Mouse (Mus musculus): Measurements from ENCODE around the gene Krtap10-4. TPM values are rescaled to one million over a fixed set of nuclear protein-coding genes. Genes with fewer than 3 reads are reported as not detected.
"Not testable (repeated sequence)": the region's sequence is repeated elsewhere in the genome, so short reads cannot be mapped to it uniquely, and the experiment has no call there.

The Krtap10-4 gene
- total and polyA plus RNA-seq, 2 experiments from 2014 or later = not detected

DNA sequence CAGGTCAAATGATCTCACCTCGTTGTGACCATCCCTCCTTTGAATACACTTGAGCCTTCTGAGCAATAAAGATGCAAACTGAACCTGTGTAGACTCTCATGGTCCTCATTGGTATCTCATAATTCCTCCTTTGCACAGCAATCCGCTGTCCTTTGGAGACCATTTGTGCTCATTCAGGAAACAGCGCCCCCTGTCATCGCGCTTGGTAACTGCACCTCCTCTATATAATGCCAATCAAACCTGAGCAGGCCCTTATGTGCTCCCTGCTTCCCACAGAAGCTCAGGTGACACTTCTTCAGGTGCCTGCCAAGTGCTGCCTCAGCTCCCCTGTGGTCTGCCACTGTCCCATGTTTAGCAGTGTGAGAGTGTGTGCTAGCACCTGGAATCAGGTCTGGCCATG, 11.4 kb downstream of the Krtap10-4 start:
- TF ChIP-seq CTCF (IDR thresholded peaks at IDR 0.05; ENCODE audit: low read depth) = peak; percentile 72
- DNase-seq (ENCODE audit: low spot score) (peak; percentile 51), ATAC-seq (peak; percentile 48; the same call in 1 of the 2 replicates)
- no peaks in the 10 kb centered on the region for H3K36me3 ChIP-seq (ENCODE audit: insufficient read depth, low read length)
- no peak overlapping the region for H3K4me3 ChIP-seq (ENCODE audit: low read length)
- H3K4me1 ChIP-seq (ENCODE audit: insufficient read depth, low read length) = no peaks in the 10 kb centered on the region
- H3K4me2 ChIP-seq (ENCODE audit: low read depth, low read length) = no peak overlapping the region
- no peak overlapping the region for H3K27ac ChIP-seq
- WGBS = 30% methylated on average over 5 of the region's 5 CpGs
- no peak overlapping the region for H3K9ac ChIP-seq (replicated peaks; ENCODE audit: low read length)
- H3K9me3 ChIP-seq (ENCODE audit: low read length) = no peaks in the 10 kb centered on the region
- H3K27me3 ChIP-seq (ENCODE audit: insufficient read depth, low read length) = no peaks in the 10 kb centered on the region

DNA sequence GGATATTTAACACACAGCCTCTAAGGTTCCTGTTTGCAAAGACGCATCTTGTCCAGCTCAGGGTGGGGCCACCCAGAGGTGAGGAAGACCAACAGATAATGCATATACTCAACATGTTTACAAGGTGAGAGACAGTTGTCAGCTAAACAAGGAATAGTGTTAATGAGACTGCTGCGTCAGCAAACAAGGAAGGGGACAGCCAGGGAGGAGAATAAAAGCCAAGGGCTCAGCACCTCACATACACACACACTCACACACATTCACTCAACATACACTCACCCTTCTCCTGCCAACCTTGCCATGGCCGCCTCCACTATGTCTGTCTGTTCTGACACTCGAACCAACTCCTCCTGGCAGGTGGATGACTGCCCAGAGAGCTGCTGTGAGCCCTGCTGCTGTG, 12.5 kb downstream of the Krtap10-4 start, which contains the start of gene Gm2696:
TSS of gene Gm2696 (plus strand) at position 301 of the 400 bp plus-strand sequence.
- Histone ChIP-seq H3K9me3 (ENCODE audit: low read length) (no peaks in the 10 kb centered on the region), H3K4me2 (ENCODE audit: low read depth, low read length) (no peak within 1 kb of the TSS), H3K27me3 (ENCODE audit: insufficient read depth, low read length) (no peaks in the 10 kb centered on the region), H3K9ac (replicated peaks; ENCODE audit: low read length) (no peak within 1 kb of the TSS), H3K27ac (no peak within 1 kb of the TSS), H3K4me1 (ENCODE audit: insufficient read depth, low read length) (no peaks in the 10 kb centered on the region), H3K36me3 (ENCODE audit: insufficient read depth, low read length) (no peaks in the 10 kb centered on the region), H3K4me3 (ENCODE audit: low read length) (no peak within 1 kb of the TSS)
- DNase-seq (ENCODE audit: low spot score) = no peak
- no peak for ATAC-seq
- 44% methylated on average over 4 of the region's 4 CpGs for WGBS
- TF ChIP-seq CTCF (IDR thresholded peaks at IDR 0.05; ENCODE audit: low read depth) = no peak

DNA sequence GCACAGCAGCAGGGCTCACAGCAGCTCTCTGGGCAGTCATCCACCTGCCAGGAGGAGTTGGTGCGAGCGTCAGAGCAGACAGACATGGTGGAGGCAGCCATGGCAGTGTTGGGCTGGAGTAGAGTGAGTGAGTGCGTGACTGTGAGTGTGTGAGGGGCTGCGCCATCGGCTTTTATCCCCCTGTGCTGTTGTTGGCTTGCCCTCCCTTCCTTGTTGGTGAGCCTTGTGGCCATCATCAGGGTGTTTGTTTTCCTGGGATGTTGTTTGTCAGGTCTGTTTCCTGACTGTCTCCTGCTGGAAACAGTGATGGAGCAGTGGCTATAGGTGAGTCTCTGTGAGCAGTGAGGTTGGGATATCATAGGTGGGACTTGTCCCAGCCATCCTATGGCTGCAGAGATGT, 15.2 kb downstream of the Krtap10-4 start, which contains the start of gene Gm9507:
TSS of gene Gm9507 (minus strand) at position 101 of the 400 bp plus-strand sequence.
- DNase-seq (ENCODE audit: low spot score) (no peak), ATAC-seq (no peak)
- H3K27me3 ChIP-seq (ENCODE audit: insufficient read depth, low read length) = no peaks in the 10 kb centered on the region
- WGBS = 69% methylated on average over 5 of the region's 5 CpGs
- TF ChIP-seq CTCF (IDR thresholded peaks at IDR 0.05; ENCODE audit: low read depth) = no peak
- no peak within 1 kb of the TSS for H3K4me3 ChIP-seq (ENCODE audit: low read length)
- H3K4me1 ChIP-seq (ENCODE audit: insufficient read depth, low read length) = no peaks in the 10 kb centered on the region
- no peak within 1 kb of the TSS for H3K9ac ChIP-seq (replicated peaks; ENCODE audit: low read length)
- H3K4me2 ChIP-seq (ENCODE audit: low read depth, low read length) = no peak within 1 kb of the TSS
- no peaks in the 10 kb centered on the region for H3K9me3 ChIP-seq (ENCODE audit: low read length)
- H3K36me3 ChIP-seq (ENCODE audit: insufficient read depth, low read length) = no peaks in the 10 kb centered on the region
- H3K27ac ChIP-seq = no peak within 1 kb of the TSS

DNA sequence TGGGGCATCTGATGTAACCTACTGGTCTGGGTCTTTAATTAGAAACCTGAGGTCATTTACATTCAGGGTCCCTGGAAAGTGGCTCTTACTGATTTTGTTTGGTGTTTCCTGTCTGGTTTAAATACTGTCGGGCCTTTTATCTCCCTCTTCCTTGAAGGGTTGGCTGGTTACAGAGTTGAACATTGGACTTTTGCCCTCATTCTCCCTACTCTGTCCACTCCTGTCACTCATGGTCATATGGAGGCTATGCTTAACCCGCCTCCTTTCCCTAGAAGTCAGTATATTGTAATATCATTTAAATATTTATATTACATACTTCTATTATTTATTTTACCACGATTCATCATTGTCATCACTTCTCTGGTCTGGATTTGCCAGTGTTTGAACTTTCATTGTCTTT, 22.8 kb downstream of the Krtap10-4 start:
- H3K27me3 ChIP-seq (ENCODE audit: insufficient read depth, low read length) = no peaks in the 10 kb centered on the region
- DNase-seq (ENCODE audit: low spot score) = no peak
- no peak overlapping the region for H3K4me3 ChIP-seq (ENCODE audit: low read length)
- 80% methylated on average over 3 of the region's 3 CpGs for WGBS
- no peaks in the 10 kb centered on the region for H3K36me3 ChIP-seq (ENCODE audit: insufficient read depth, low read length)
- no peaks in the 10 kb centered on the region for H3K9me3 ChIP-seq (ENCODE audit: low read length)
- H3K4me2 ChIP-seq (ENCODE audit: low read depth, low read length) = no peak overlapping the region
- H3K9ac ChIP-seq (replicated peaks; ENCODE audit: low read length) = no peak overlapping the region
- H3K27ac ChIP-seq = no peak overlapping the region
- no peak for TF ChIP-seq CTCF (IDR thresholded peaks at IDR 0.05; ENCODE audit: low read depth)
- ATAC-seq = no peak
- no peaks in the 10 kb centered on the region for H3K4me1 ChIP-seq (ENCODE audit: insufficient read depth, low read length)

DNA sequence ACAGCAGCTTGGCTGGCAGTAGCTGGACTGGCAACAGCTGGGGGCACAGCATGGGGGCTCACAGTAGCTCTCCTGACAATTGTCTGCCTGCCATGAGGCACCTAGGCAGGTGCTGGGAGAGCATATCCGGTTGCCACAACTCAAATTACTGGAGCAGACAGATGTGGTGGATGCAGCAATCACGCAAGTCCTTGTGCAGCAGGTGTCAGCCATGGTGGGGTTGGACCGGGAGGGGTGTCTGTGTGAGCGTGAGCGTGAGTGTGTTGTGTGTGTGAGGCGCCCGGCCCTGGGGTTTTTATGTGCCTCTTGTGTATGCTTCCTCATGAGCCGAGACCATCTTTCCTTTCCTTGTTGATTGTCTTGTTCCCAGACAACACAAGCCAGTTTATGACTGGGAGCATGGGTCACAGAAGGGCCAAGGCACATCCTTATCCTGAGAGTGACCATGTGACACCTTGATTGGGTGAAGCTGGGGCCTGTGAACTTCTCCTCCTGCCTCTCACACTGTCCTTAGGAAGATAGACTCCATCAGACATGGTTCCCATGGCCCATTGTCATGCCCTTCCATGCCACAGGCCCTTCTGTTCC, 27.9 kb downstream of the Krtap10-4 start, which contains the start of gene Gm19668:
TSS of gene Gm19668 (minus strand) at position 213 of the 588 bp plus-strand sequence.
- WGBS = 64% methylated on average over 8 of the region's 8 CpGs
- H3K27ac ChIP-seq = no peak within 1 kb of the TSS
- no peak for DNase-seq (ENCODE audit: low spot score)
- no peak within 1 kb of the TSS for H3K9ac ChIP-seq (replicated peaks; ENCODE audit: low read length)
- ATAC-seq = 0 out of 2 replicates have a peak, but pooled peaks have one; percentile 18
- no peak within 1 kb of the TSS for H3K4me3 ChIP-seq (ENCODE audit: low read length)
- H3K9me3 ChIP-seq (ENCODE audit: low read length) = no peaks in the 10 kb centered on the region
- TF ChIP-seq CTCF (IDR thresholded peaks at IDR 0.05; ENCODE audit: low read depth) = no peak
- no peaks in the 10 kb centered on the region for H3K4me1 ChIP-seq (ENCODE audit: insufficient read depth, low read length)
- no peak within 1 kb of the TSS for H3K4me2 ChIP-seq (ENCODE audit: low read depth, low read length)
- H3K36me3 ChIP-seq (ENCODE audit: insufficient read depth, low read length) = no peaks in the 10 kb centered on the region
- H3K27me3 ChIP-seq (ENCODE audit: insufficient read depth, low read length) = no peaks in the 10 kb centered on the region

DNA sequence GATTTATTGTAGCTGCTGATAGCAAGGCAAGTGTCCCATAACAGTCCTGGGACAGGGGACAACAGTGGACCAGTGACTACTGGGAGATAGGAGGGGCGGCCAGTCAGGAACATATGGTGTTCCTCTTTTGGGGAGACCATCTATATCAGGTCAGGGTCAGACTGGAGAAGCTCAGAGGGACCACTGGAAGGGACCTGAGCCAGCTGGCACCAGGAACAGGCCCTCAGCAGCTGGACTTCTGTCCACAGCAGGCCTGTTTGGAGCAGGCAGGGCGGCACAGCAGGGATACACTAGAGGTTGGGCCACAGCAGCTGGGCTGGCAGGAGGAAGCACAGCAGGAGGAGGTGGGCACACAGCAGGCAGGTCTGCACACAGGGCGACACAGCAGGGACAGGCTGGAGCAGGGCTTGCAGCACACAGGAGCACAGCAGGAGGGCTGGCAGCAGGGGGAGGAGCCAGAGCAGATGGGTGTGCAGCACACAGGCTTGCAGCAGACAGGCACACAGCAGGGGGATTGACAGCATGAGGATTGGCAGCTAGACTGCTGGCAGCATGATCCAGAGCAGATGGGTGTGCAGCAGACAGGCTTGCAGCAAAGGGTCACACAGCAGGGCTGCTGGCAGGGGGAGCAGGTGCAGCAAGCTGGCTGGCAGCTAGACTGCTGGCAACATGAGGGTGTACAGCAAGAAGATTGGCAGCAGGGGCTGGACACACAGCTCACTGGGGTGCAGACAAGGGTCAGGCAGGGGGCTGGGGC, 28.6 kb downstream of the Krtap10-4 start:
- H3K27ac ChIP-seq; ATAC-seq; H3K4me1 ChIP-seq (ENCODE audit: insufficient read depth, low read length); H3K27me3 ChIP-seq (ENCODE audit: insufficient read depth, low read length); H3K9ac ChIP-seq (replicated peaks; ENCODE audit: low read length); H3K4me3 ChIP-seq (ENCODE audit: low read length); H3K9me3 ChIP-seq (ENCODE audit: low read length); DNase-seq (ENCODE audit: low spot score); H3K36me3 ChIP-seq (ENCODE audit: insufficient read depth, low read length); H3K4me2 ChIP-seq (ENCODE audit: low read depth, low read length): not testable (repeated sequence)
- WGBS = 43% methylated on average over 3 of the region's 3 CpGs

DNA sequence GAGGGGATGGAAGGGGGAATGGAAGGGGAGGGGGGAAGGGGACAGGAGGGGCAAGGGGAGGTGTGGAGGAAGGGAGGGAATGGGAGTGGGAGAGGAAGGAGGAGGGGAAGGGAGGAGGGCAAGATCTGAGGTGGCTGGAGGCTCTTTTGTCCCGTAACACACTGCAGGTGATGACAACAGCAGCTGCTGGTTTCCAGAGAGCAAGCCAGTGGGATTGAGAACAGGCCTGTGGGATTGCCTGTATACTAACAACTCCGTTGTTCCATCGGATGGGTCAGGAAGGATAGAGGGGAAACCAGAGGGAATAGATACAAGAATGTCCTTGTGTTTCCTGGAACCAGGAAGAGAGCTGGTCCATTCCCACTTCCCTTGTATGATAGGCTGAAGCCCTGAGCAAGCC, 29.2 kb downstream of the Krtap10-4 start:
- H3K4me1 ChIP-seq (ENCODE audit: insufficient read depth, low read length) = no peaks in the 10 kb centered on the region
- no peak for ATAC-seq
- H3K4me2 ChIP-seq (ENCODE audit: low read depth, low read length) = no peak overlapping the region
- 14% methylated on average over 3 of the region's 3 CpGs for WGBS
- no peak for TF ChIP-seq CTCF (IDR thresholded peaks at IDR 0.05; ENCODE audit: low read depth)
- no peak overlapping the region for H3K9ac ChIP-seq (replicated peaks; ENCODE audit: low read length)
- no peaks in the 10 kb centered on the region for H3K36me3 ChIP-seq (ENCODE audit: insufficient read depth, low read length)
- no peak overlapping the region for H3K27ac ChIP-seq
- H3K9me3 ChIP-seq (ENCODE audit: low read length) = no peaks in the 10 kb centered on the region
- H3K27me3 ChIP-seq (ENCODE audit: insufficient read depth, low read length) = no peaks in the 10 kb centered on the region
- DNase-seq (ENCODE audit: low spot score) = no peak
- H3K4me3 ChIP-seq (ENCODE audit: low read length) = no peak overlapping the region

Measured in hindbrain, postnatal 0 days (tissue).